Mouse (Mus musculus) lung, postnatal 4 days (tissue): ENCODE data around the gene Endov.

Experiments
- DNase-seq, 2 experiments: peaks; one replicate each; pipeline ENCODE4 v3.0.0; 2021

The Endov gene

GRCm38 (mm10) chr11:119547183-119547921, 56.2 kb downstream of the Endov start, which contains the start of gene Nptx1:
TSS of gene Nptx1 (minus strand) at chr11:119547753.
- DNase-seq, result peak; percentile 28 to 46

GRCm38 (mm10) chr11:119547951-119548591, 56.9 kb downstream of the Endov start:
- no peak for DNase-seq

GRCm38 (mm10) chr11:119548741-119549370, 57.7 kb downstream of the Endov start:
- DNase-seq, result no peak

- no peak for DNase-seq
Observed at GRCm38 (mm10) chr11:119549371-119549811, 58.2 kb downstream of the Endov start.

GRCm38 (mm10) chr11:119550546-119551335, 59.6 kb downstream of the Endov start:
- no peak for DNase-seq

GRCm38 (mm10) chr11:119551468-119551867, 60.3 kb downstream of the Endov start:
- DNase-seq, result no peak

- DNase-seq, result no peak
Observed at GRCm38 (mm10) chr11:119552301-119552700, 61.2 kb downstream of the Endov start.

GRCm38 (mm10) chr11:119552902-119553802, 62.0 kb downstream of the Endov start:
- peak; percentile 42 to 69 for DNase-seq

GRCm38 (mm10) chr11:119554706-119555105, 63.6 kb downstream of the Endov start:
- DNase-seq, result no peak

GRCm38 (mm10) chr11:119555170-119555569, 64.0 kb downstream of the Endov start:
- DNase-seq, result no peak

GRCm38 (mm10) chr11:119557940-119558869, 67.1 kb downstream of the Endov start:
- no peak for DNase-seq

GRCm38 (mm10) chr11:119558870-119559610, 67.9 kb downstream of the Endov start:
- DNase-seq, result no peak
